Mouse (Mus musculus) ovary, postnatal 14 days (tissue): ENCODE data around the gene Hepacam.

ENCODE experiments used
- DNase-seq: peaks from one replicate; pipeline ENCODE4 v3.0.0; 2022; ENCODE audit warnings: low spot score

Gene Hepacam

GRCm38 (mm10) chr9:37433823-37434560, 66.8 kb downstream of the Hepacam start:
- DNase-seq, result no peak

GRCm38 (mm10) chr9:37434932-37435331, 67.8 kb downstream of the Hepacam start:
- no peak for DNase-seq

- no peak for DNase-seq
Measured at GRCm38 (mm10) chr9:37435616-37436015, 68.5 kb downstream of the Hepacam start.
